Mouse (Mus musculus): ENCODE measurements around the gene Gm26657. TPM values are rescaled to one million over a fixed set of nuclear protein-coding genes. Genes with fewer than 3 reads are reported as not detected.

Gene Gm26657
- total RNA-seq (2023) = not detected

DNA sequence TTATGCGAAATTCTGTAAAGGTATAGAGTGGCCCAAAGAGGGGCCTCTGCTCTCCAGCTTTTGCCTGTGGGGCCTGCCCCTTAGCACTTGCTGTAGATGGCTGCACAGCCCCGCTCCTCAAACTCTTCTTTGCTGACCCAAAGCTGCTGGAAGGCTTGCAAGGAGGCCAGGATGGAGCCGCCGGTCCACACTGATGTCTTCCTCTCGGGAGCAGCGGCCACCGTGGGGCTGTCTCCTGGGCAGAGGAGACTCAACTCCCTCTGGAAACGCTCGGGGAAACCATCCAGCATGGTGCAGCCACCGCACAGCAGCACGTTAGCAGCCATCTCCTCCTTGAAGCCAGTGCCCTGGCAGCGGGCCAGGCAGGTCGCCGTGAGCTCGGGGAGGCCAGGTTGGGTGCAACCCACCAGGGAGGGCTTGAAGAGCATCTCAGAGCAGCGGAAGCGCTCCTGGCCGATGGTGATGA is at the start of gene Gm26657:
TSS of gene Gm26657 (plus strand) at position 51 of the 466 bp plus-strand sequence.

DNA sequence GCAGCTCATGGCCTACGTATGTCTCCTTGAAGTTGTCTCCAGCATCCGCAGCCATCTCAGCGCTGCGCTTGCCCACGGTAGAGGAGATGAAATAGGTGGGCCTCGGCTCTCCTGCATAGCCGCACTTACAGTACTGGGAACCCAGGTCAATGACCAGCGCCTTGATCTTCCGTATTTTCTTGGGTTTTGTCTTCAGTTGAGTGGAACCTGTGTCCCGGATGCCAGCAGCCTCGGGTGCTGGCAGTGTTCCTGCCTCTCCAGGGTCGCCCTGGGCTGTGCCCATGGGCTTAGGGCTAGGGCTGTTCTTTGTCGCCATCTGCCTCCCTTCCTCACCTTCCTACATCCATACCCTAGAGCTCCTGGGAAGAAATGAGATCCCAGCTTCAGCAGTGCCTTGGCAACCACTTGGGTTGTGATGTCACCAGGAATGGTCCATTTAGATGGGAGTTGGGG is 1.2 kb downstream of the Gm26657 start, which contains the start of gene Actl7b:
TSS of gene Actl7b (minus strand) at position 403 of the 453 bp plus-strand sequence.

DNA sequence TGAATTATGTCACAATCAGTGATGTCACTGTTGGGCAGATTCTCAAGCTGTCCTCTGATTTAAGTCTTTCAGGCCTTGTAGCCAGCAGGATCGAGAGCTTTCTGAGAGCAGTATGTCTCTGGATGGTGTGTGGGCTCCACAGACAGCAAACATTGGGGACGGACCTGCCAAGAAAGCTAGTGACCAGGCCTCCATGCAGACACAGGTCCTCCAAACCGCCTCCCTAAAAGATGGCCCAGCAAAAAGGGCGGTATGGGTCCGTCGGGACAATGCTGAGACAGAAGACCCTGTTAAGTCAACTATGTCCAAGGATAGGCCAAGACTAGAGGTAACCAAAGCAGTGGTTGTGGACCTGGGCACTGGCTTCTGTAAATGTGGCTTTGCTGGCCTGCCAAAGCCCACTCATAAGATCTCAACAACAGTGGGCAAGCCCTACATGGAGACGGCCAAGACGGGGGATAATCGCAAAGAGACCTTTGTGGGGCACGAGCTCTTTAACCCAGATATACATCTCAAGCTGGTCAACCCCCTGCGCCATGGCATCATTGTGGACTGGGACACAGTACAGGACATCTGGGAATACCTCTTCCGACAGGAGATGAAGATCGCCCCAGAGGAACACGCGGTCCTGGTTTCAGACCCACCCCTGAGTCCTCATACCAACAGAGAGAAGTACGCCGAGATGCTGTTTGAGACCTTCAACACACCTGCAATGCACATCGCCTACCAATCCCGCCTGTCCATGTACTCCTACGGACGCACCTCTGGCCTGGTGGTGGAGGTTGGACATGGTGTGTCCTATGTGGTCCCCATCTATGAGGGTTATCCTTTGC is 3.7 kb downstream of the Gm26657 start, which contains the start of gene Actl7a:
TSS of gene Actl7a (plus strand) at position 51 of the 833 bp plus-strand sequence.

Other genes starting within 250 kb of the Gm26657 start
- gene Actl7b, start 1.4 kb downstream of the Gm26657 start, total RNA-seq (2023) = 1 to 10 TPM; 3.3 to 3.4 TPM
- not detected for gene Actl7a, start 3.3 kb downstream of the Gm26657 start, total RNA-seq (2023)
- gene Elp1, start 62.3 kb downstream of the Gm26657 start, total RNA-seq (2023) = 10 to 100 TPM; 47.3 to 57.3 TPM
- 10 to 100 TPM; 14.1 to 15.7 TPM for gene Fam206a, start 62.3 kb downstream of the Gm26657 start, total RNA-seq (2023)
- gene Ctnnal1, start 125.1 kb downstream of the Gm26657 start, total RNA-seq (2023) = 1 to 10 TPM in 1 of 2 experiments, not detected in 1; 1.5 TPM
- gene Tmem245, start 207.4 kb downstream of the Gm26657 start, total RNA-seq (2023) = 10 to 100 TPM; 22.0 to 24.0 TPM

Measured in monocyte, adult 59 days (primary cell).